Mouse (Mus musculus) lung, postnatal 10 days (tissue): ENCODE measurements around the gene Ankrd13a.

Experiments
- DNase-seq: peaks from one replicate; pipeline ENCODE4 v3.0.0; 2021

Ankrd13a gene

DNA sequence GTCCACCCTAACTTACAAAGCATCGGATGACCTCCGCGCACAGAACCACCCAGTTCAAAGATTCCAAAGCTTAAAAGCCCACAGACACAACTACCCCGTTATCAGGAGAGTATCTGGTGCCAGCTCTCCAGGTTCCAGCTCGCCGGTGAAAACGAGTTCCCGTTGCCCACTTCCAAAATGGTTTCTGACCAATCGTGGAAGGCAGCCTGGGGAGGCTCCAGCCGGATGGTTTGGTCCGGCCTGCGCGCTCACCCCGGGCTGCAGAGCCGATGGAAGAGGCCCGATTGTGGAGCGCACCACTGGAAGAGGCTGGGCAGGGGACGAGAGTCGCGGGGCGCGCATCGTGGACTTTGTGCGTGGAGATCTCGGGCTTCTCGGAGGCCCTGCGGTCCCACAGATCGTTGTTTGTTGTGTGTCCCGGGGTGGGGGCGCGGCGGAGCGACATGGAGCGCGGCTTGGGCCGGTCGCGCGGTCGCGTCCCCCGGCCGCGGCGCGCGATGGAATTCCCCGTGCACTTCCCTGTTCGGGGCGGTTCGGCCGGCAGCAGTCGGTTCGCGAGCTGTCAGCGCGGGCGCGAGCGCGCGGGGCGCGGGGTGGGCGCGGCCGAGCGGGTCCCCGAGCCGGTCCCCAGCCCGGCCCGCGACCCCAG lies at the start of gene Ankrd13a:
Gene Ankrd13a, plus strand, starts transcription at position 275 of the 649 bp plus-strand sequence.
- DNase-seq: peak; percentile 94

DNA sequence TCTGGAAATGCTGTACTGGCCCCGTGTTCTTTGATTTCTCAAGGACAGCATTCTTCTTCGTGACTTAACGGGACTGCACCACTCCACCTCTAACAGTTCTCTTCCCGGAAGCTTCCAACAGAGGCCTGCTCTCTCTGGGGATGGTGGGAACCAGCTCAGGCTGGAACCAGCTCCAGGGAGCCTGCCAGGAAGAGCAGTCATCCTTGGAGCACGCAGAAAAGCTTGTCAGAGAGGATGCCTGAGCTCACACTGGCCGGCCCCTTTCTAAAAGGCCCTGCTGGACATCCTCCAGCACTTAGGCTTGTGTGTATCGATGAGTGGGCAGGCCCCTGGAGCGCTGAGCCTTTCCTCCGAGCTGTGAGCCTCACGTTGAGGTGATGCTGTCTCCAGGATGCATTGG lies 46.3 kb upstream of the Ankrd13a start:
- DNase-seq: no peak

DNA sequence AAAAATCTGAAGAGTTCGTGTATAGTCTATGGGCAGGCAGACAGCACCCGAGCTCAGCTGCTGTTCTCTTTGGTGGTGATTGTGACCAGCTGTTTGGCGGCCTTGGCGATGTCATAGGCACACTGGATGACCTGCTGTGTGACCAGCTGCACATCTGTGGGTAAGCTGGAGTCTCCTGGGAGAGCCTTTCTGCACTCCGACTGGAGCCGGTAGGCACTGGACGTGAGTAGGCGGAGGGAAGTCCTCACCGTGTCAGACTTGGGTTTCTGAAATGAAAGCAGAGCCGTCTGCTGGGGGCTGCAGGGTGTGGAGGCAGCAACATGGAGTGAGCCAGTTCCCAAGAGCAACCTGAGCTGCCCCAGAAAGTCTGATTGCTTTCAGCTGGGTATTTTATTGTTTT lies 44.3 kb upstream of the Ankrd13a start:
- DNase-seq: peak; percentile 52

DNA sequence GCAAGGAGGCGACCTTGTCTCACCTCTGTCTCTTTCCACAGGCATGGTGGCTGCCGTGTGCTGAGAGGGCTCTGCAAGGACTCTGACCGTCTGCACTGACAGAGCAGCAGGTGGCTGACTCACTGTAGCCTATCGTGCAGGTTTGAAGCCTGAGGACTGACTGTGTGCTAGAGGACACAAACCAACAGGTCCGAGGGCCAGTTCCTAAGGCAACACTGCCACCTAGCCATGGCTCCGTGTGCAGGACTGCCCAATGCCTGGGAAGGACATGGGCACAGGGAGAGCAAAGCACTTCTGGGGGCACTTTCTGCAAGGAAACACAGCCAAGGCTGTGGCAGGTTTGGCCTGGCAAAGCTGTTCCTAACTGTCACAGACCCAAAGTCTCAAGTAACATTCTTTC lies 43.0 kb upstream of the Ankrd13a start:
- no peak for DNase-seq

DNA sequence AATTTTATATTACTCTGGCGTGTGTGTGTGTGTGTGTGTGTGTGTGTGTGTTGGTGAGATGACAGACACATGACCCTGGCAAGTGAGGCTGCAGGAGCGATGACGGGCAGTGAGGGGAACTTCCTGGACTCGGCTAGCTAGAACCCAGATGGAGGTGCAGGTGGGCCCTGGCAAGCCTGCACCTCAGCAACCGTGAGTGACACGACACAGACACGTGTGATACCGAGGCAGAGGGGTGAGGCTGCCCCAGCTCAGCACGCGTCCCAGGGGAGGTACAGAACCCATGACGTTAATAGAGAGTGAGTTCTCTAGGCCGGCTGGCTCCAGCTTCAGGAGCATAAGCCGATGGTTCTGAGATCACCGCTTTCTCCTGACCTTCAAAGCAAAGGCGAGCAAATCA lies 42.5 kb upstream of the Ankrd13a start:
- no peak for DNase-seq

DNA sequence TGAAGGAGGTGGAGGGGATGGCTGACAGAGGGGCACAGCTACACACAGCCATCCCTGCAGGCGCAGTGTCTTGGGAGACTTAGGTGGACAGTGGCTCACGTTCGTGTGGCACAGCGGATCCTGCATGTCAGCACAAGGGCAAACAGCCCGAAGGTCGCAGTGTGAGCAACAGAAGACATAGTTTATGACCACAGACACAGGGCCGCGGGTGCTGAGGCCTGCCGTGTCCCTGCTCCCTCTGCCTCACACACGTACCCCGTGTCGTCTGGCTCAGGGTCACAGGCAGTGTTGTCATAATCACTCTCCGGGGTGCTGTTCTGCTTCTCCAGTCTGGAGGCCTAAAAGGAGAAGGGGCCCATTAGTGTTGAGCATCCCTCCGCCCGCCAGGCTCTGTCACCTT lies 40.9 kb upstream of the Ankrd13a start:
- DNase-seq: no peak

DNA sequence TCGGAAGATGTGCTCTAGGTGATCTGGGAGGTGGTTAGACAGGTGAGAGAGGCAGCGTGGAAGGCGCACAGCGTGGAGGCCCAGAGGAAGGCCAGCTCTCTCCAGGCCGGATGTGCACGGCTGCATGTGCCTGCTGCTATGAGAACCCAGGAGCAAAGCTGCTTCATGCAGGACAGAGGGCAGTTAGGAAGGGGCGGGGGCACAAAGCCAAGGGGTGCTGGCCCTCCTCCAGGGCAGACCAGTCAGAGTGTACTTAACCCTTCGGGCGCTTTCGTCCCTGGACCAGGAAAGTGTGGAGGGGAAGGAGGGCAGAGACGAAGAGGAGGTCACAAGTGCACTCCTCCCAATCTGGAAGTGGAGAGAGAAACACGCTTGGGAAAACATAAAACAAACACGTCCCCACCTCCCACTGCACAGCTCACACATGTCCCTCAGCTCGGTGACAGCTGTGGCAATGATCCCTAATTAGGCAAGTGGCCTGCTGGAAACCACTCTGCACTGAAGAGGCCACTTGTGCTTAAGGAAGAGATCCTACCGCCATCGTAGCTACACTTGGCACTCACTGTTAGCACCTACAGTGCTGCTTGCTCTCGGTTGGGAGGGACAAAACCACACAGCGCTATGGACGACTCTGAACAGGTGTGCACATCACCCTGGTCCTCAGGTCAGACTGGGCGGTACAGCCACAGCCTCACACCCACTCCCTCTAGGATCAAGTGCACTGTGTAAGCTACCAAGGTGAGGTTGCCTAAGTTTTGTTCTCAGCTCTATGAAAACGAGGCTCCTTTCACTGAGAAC lies 37.2 kb upstream of the Ankrd13a start:
- DNase-seq: peak; percentile 84

DNA sequence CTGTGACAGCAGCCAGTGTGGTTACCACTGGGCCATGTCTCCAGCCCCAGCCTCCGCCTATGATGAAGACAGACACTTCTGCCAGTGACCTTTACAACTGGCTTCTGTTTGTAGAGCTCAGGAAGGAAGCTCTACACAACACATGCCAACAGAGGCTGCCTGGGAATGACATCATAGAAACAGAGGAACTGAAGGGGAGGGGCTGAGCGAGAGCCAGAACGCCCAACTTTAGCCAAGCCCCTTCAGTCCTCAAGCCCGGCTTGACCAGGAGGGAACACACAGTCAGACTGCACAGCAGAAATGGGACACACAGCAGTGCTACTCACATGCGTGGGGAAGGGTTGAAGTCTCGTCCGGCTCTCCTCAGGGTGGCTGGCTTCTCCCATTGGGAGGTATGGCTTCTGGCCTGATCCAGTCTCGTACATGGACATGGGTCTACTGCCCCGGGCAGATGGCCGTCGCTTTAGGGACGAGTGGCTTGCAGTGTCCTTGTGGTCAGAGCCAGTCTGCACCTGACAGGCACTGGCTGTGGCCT lies 35.7 kb upstream of the Ankrd13a start:
- peak; percentile 92 for DNase-seq

DNA sequence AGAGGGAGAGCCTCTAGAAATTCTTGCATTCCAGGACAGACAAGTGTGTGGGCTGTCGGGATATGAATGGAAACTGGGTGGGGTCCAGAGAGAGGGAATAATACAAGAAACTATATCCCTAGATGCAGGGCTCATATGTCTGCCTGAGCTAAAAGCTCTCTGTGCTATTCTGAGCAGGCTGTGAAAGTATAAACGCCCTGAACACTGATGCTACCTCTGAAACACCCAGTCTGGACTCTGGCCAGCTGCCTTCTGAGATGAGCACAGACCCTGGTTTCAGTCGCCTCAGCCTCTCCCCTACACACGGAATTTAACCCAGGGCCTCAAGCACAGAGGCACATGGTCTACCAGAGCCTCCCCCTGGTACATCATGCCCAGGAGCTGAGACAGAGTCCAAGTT lies 33.9 kb upstream of the Ankrd13a start:
- no peak for DNase-seq

DNA sequence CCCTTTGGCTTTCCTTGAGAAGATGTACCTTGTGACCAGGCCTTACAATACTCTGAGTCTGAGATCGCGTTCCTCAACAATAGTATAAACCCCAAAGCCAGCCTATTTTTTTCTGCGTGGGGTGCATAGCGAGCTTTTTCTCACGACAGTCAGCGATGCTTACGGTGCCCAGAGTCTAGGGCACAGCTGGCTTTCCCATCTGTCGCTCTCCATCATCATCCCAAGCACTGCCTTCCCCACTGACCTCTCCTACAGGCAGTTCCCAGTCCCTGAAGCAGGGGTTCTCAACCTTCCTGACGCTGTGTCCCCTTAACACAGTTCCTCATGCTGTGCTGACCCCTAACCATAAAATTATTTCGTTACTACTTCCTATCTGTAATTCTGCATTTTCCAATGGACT lies 31.9 kb upstream of the Ankrd13a start:
- DNase-seq: no peak

DNA sequence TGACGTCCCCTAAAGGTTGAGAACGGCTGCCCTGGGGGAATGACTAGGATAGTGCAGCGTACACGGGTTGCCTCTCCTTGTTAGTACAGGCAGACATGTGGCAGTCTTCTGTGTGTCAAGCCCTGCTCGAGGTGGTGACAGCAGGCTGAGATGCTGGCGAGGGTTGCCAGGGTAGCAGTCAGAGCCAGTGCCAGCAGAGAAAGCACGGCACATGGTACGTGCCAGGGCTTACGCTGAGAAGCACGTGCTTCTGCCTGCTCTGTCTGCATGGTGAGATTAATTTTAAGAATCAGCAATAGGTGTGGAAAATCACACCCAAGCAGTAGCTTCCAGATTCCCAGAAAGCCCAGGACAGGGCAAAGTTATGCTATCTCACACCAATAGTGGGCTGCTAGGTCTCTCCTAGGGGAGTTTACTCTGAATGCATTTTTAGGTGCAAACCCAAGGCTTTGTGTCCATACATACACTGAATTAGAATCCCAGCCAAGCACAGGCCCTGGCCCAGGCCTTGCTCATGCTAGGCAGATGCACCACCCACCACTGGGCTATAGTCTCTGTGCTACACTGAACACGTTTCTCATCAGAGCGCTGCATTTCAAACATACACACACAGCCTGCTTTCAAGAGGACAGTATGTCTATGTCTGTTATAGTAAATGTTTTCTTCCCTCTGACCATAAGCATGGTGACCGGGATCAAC lies 31.3 kb upstream of the Ankrd13a start:
- no peak for DNase-seq

DNA sequence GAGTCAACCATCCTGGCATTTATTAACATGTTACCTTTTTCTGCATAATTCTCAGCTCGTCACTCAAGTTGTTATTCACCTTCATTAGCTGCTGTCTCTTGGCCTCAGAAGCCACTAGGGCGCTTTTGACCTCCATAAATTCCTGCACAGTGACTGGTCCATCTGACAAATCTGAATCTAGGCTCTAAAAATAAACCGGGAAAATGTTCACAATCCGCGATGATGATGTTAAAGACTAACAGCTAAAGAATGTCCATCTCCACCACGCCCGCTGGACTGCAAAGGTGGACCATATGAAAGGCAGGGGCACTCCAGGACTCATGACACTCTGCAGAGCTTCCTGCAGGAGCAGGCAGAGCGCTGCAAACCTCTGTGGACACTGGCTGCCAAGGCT lies 30.8 kb upstream of the Ankrd13a start:
- no peak for DNase-seq

DNA sequence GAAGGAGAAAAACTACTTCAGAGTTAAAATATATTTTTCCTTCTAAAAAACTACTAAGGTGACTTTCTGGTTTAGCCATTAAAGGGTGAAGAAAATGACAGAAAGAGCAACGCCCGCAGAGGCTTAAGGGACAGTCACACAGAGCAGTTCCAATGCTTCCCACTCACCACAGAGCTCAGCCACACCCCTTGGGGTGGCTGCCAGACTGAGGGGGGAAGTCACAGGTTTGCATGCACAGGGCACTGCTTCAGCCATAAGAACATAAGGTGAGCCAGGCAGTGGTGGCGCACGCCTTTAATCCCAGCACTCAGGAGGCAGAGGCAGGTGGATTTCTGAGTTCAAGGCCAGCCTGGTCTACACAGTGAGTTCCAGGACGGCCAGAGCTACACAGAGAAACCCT lies 28.9 kb upstream of the Ankrd13a start:
- DNase-seq: peak; percentile 40

DNA sequence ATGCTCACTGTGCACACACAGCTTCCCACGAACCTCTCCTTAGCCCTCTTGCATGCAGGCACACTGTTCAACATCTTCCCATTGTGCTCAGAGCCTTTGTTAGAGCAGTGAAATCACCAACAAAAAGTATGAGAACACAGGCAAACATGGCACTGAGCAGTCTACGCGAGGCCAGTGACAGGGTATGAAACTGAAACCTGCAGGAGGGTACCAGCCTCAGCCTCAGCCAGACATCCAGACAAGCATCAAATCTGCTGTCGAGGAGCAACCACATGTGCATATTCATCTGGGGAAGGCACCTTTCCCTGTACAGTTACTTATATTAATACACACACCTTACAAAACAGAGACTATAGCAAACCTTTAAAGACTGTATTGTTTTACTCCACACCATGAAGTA lies 27.6 kb upstream of the Ankrd13a start:
- no peak for DNase-seq

DNA sequence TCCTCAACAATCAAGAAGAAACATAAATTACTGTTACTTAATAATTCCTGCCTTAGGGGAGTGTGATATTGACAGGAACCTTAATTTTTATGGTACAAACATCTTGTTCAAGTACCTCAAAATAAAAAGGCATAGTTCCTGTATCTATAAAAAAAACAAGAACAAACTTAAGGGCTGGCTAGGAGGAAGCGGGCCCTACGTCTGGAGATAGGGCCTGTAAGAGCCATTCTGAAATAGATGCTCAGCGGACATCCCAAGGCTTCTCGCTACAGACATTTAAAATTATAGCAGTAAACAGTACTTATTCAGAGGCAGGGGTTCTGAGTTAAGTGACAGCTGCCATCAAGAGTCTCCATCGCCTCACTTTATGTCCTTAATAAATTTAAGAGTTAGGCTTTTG lies 27.0 kb upstream of the Ankrd13a start:
- DNase-seq: no peak

DNA sequence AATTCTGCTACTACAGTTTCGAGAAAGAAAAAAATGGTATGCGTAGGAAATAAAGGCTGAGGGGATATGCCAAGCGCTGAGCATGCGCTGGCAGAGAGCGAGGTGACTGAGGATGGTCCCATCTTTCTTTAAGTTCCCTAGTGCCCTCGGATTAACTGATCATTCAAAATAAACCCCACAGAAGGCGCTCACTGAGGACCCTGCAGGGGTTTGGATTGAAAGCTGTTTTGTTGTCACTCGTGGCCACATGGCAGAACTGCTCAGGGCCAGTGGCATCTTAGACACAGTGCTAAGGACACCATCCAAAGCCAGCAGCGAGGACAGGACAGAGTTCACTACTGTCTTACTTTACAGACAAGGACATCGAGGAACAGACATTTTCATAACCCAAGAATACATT lies 24.2 kb upstream of the Ankrd13a start:
- no peak for DNase-seq

DNA sequence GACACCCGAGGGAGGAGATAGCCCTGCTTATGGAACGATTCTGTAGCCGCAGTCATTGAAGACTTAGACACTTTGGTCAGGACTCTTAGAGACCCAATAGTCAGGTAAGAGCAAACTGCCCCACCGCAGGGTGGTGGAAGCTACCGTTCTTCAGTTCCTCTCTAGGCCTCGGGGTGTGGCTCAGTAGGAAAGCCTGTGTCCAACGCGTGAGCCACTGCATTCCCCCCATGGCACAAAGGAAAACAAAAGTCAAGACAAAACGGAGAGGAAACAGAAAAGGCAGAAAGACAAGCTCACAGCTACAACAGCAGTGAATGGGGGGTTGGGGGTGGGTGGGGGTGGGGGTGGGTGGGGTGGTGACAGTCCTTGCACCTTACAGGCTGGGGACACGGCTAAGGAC lies 22.1 kb upstream of the Ankrd13a start:
- DNase-seq: no peak

DNA sequence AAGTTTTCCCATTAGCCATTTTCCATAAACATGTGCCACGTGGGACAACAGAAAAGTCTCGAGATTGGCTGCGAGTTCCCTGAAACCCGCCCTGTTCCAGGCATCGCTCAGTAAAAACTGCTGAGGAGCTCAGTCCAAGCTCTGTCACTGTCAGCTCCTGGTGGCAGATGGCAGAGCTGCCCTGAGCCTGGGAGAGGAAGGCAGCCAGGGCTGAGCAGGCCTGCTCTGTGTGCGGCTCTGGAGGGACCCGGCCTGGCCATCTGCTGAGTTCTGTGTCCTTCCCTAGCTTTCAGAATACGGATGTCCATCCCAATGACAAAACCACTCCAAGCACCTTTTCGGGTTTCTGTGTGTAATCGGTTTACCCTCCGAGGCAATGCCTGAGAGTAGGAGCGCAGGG lies 21.1 kb upstream of the Ankrd13a start:
- no peak for DNase-seq

DNA sequence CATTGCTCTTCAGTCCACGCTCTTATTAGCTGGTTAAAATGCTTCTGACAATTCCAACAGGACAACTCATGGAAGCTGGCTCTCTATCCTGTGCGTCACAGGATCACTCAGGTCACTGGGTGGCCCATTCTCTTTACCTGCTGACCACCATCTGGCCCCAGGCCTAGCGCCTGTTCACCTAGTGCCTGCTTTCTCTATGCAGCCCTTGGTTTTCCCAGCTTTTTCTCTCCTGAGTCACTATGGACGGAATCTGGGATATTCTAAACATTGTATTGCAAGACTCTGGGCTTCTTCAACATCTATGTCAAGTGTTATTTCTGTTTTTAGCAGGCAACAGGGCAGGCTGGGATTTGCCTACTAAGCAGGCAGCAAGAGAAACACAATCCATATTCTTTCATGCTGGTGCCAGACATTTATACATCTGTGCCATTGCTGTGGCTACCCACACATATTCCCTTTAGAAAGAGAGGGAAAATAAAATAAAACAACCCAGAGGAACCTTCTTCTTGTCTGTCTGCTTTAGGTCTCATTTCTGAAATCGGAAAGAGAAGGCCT lies 14.9 kb upstream of the Ankrd13a start:
- no peak for DNase-seq

DNA sequence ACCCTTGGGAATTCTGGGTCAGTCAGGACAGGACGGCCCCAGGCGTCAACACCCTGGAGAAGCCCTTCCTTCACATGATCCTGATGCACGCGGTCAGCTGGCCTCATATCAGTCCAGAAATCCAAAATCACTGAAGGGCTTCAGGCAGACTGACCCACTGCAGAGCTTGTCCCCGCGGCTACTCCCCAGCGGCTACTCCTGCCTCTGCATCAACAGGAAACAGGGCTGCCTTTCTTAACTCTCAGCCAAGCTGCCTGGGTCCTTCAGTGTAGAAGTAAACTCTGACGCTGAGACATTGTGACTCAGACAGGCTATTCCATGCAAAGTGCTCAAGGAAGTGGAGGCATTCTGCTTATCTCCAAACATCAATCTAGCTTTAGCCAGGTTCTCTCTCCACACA lies 12.5 kb upstream of the Ankrd13a start:
- DNase-seq: peak; percentile 45

DNA sequence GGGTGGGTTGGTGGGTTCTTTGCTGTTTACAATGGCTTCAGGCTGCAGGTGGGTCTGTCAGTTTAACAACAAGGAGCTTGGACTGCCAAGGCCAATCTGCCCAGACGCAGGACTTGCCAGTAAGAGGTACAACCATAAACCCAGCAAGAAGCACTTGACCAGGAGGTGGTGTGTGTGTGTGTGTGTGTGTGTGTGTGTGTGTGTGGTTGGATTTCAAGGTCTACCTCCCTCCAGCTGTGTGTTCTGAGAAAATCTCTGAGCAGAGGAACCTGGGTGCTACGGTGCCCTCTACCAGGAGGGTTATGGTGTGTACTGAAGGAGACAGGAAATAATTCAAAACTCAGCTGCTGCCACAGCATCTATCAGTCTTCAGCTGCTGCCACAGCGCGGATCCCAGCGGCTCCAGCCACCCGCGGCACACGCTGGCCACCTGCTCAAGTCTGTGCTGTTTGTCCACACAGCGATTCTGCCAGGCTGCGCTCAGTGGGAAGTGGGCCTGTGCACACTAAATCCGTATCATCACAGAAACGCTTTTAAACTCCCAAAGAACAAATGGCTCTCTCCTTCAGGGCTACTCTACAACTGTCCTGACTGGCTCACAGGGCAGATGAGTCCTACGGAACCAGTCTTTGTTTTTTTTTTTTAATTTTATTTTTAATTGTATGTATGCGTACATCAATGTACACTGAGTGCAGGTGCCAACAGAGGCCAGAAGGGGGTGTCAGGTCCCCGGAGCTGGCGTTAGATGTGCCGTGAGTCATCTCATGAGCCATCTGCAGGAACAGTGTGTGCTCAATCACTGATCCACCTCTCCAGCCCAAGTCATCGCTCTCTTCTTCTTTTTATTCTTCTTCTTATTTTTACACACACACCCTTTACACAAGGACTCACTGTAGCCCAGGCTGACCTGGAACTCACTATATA lies 9.4 kb upstream of the Ankrd13a start:
- no peak for DNase-seq

DNA sequence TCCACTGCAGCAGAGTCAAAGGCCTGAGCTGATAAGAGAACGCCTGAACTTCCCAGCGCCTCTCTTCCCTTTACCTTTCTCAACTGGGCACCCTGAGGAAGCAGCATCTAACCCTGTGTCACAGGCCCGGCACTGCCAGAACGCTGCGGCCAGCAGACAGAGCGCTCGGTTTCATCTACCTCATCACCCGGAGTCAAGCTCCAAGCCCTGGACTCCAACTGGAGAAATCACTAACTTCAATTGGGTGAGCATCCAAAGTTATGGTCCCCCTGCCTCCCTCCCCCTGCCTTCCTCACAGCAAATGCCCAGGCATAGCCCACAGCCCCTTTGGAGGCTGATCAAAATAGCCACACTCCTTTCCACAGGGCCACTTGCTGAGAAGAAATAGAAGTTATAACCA lies 7.8 kb upstream of the Ankrd13a start:
- no peak for DNase-seq
